Mouse (Mus musculus) E14TG2a.4 (cell line): ENCODE results near the gene Phb.

Experiments
- CTCF ChIP-seq: conservative IDR thresholded peaks from 2 replicates; pipeline ENCODE4 v1.5.1; 2014; ENCODE audit warnings: low read length
- POU5F1 ChIP-seq: IDR thresholded peaks from 2 replicates; pipeline ENCODE4 v1.6.1; 2014; ENCODE audit warnings: low read length, borderline replicate concordance

DNA sequence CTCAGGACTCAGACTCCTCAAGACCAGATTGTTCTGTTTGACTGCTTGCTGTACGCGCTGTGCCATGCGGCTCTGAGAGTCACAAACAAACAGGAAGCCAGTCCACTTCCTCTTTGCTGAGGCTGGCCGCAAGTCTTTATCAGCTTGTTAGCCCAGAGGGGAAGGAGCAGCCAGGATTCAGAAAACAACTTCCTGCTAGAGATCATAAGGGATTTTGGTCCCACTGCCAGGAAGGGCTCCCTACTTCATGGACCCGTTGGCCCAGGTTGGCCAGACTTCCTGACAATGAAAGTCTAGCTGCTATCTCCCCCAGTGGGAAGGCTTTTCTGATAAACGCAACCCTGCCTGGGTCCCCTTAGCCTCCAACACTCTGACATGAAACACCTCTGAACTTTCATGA, 21.8 kb downstream of the Phb start:
- TF ChIP-seq CTCF: no peak
- TF ChIP-seq POU5F1: no peak
